Mouse (Mus musculus) left cerebral cortex, postnatal 4 days (tissue): ENCODE results near the gene Tbrg1. TPM values are rescaled to one million over a fixed set of nuclear protein-coding genes. Genes with fewer than 3 reads are reported as not detected.

Experiments used
- DNase-seq: peaks from one replicate; pipeline ENCODE4 v3.0.0-alpha.2; 2022
- intact Hi-C: fragments of 180-260 bp; cut with DNase I; formaldehyde crosslinking; loops from one replicate; pipeline ENCODE4 v1.15.1; 2025
- total RNA-seq, 2 experiments: library from RNA; stranded (reverse); gene quantifications; 2 replicates each; pipeline ENCODE4 v1.2.3; 2021

The Tbrg1 gene
- total RNA-seq, 2 experiments from 2014 or later: 57.0 to 60.5 TPM

GRCm38 (mm10) chr9:37634269-37634668 is 22.8 kb downstream of the Tbrg1 start:
- no peak for DNase-seq
- intact Hi-C loops: no loop called here

- no peak for DNase-seq
- intact Hi-C loops: no loop called here
Observed at GRCm38 (mm10) chr9:37632305-37632704, 24.8 kb downstream of the Tbrg1 start.

- intact Hi-C loops: no loop called here
- no peak for DNase-seq
Observed at GRCm38 (mm10) chr9:37629941-37630340, 27.2 kb downstream of the Tbrg1 start.

DNA sequence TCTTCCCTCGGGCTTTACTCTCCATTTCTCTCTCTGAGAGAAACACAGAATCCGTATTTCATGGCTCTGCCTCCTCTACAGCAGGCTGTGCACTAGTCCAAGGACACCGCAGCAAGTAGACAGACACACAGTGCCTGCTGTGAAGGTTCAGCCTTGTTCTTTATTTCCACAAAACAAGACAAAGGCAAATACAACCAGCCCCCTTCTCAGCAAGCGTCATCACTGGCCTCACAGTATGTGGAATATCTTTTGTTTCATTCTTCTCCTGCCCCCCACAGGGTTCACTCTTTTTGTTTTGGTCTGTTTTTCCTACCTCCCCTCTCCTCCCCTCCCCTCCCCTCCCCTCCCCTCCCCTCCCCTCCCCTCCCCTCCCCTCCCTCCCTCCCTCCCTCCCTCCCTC is 28.5 kb downstream of the Tbrg1 start:
- intact Hi-C loops: no loop called here
- no peak for DNase-seq

- no peak for DNase-seq
- intact Hi-C loops: no loop called here
Observed at GRCm38 (mm10) chr9:37627263-37627662, 29.8 kb downstream of the Tbrg1 start.

DNA sequence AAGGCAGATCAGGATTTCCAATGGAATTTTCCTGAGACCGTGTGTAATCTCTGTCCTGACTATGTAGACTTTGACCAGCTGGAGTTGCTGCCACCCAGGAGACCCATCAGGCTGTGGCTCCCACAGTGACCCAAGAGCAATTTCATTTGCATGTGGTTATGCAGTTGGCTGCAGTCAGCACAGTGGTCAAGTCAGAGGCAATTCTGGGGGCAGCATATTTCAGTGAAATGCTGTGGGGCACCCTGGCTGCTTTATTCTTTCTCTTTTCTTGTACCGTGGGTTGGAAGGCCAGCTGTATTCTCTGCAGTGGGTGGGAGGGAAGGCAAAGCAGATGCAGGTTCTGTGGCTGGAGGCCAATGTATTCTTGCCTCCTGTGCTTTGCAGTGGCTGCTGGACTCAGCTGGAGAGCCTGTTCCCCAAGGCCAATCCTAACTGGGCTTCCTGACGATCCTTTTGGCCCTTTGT is 31.0 kb downstream of the Tbrg1 start:
- DNase-seq: peak; percentile 26
- intact Hi-C loops: no loop called here

DNA sequence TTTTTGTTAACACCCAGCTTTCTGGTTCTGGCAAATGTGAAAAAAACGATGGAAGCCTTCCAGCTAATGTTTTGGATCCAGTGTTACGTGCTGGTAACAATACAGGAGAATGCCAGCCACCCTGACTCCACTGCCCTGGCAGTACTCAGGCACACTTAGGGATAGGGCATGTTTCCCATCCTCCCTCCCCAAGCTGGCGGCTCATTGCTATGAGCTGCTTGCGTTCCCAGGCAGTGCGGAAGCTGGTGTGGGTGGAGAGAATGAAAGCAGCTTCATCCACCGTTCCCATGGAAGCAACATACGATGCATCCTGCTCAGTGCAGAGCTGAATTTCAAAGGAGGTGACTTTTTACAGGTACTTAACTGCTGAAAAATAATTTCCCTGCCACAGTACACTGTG is 31.5 kb downstream of the Tbrg1 start:
- peak; percentile 42 for DNase-seq
- intact Hi-C loops: no loop called here

- no peak for DNase-seq
- intact Hi-C loops: no loop called here
Observed at GRCm38 (mm10) chr9:37625129-37625528, 32.0 kb downstream of the Tbrg1 start.

GRCm38 (mm10) chr9:37624502-37624901 is 32.6 kb downstream of the Tbrg1 start:
- intact Hi-C loops: no loop called here
- DNase-seq: no peak

GRCm38 (mm10) chr9:37623981-37624380 is 33.1 kb downstream of the Tbrg1 start:
- DNase-seq: no peak
- intact Hi-C loops: no loop called here

- DNase-seq: no peak
- intact Hi-C loops: no loop called here
Observed at GRCm38 (mm10) chr9:37621290-37621689, 35.8 kb downstream of the Tbrg1 start.

DNA sequence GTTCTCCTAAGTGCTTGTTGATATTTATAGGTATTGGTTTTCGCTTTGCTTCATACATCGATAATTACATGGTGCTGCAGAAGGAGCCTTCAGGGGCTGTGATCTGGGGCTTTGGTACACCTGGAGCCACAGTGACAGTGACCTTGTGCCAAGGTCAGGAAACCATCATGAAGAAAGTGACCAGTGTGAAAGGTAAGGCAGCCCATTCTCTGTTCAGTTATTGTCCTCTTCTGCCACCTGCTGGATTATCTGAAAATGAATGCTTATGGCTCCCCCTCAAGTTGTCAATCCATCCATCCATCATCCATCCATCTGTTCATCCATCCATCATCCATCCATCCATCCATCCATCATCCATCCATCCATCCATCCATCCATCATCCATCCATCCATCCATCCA is 40.3 kb downstream of the Tbrg1 start:
- DNase-seq: no peak
- intact Hi-C loops: loop anchor here (2.0 to 10.0 kb wide), 2 partner anchors 62 to 154 kb away; partner anchors contain the start of genes Nrgn and Siae

DNA sequence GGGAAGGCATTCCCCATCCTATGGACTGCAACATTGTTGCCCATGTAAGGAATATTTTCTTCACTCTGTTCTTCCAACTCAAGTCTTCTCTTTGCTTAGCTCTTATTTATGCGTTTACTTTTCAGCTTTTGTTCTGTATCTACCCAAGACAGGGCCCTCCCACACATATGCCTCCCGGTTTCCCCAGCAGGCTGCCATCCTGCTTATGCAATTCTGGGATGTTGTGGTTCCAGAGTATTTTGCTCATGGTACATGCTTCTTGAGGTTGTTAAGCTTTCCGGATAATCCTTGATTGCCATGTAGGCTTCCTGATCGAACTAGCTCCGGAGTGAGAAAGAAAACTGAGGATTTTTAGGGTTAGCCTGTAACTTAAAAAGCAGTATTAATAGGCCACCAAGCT is 41.9 kb downstream of the Tbrg1 start:
- DNase-seq: no peak
- intact Hi-C loops: loop anchor here (10.0 kb wide), 1 partner anchor 60 kb away; the partner anchor contains the start of genes Nrgn and Siae

- no peak for DNase-seq
- intact Hi-C loops: loop anchor here (10.0 kb wide), 1 partner anchor 60 kb away; the partner anchor contains the start of genes Nrgn and Siae
Observed at GRCm38 (mm10) chr9:37614316-37614715, 42.8 kb downstream of the Tbrg1 start.

- DNase-seq: no peak
Observed at GRCm38 (mm10) chr9:37613911-37614280, 43.2 kb downstream of the Tbrg1 start.

DNA sequence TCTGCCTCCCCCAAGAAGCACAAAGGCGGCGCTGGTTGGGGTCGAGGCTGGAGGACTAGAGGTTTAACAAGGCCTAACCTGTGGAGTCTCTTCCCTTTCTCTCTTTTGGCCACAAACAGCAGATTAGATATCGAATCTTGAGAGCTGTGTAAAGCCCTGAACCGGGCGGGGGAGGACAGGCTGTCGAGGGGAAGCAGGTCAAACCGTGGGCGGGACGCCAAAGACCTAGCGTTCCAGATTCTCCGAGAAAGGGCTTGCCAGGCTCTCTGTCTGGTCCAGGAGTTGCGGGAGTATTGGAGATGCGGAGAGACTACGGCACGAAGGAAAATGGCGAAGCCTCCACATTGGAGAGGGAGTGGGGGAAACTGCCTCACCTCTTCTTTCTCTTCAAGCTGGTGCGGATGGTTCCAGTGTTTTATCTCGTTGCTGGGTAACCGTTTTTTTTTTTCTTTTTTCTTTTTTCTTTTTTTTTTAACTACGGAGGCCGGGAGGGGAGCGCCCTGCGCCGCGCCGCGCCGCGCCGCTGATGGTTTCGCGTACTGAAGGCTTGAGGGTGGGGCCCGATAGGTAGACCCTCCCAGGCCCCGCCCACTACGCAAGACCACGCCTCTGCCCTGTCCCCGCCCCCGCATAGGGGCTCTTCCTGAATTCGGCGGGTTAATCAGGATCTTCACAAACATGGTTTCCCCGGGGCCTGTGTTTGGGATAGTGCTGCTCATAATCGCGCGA is 43.8 kb downstream of the Tbrg1 start, which contains the start of gene Spa17:
Gene Spa17 (minus strand): TSS at position 541 of the 729 bp plus-strand sequence.
- DNase-seq: peak; percentile 92
- intact Hi-C loops: loop anchor here (10.0 kb wide), 1 partner anchor 59 kb away; the partner anchor contains the start of genes Nrgn and Siae

More at GRCm38 (mm10) chr9:37613911-37614280, 43.2 kb downstream of the Tbrg1 start:
- intact Hi-C loops: loop anchor here (10.0 kb wide), 1 partner anchor 59 kb away; the partner anchor contains the start of genes Nrgn and Siae

DNA sequence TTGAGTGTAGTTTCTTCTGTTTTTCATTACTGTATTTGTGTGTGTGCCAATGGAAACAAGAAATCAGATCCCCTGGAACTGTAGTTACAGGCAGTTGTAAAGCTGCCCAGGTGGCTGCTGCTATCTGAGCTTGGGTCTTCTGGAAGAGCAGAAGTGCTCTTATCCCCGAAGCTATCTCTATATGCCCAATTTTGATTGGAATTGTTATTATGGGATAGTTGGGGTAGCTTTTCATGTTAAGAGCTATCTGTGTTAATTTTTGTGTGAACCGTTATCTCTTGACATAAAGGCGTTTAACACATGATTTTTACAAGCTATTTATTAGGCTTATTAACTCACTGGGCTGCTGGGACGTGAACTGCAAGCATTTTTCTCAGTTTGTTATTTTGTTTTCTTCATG is 47.6 kb downstream of the Tbrg1 start:
- no peak for DNase-seq
- intact Hi-C loops: no loop called here

DNA sequence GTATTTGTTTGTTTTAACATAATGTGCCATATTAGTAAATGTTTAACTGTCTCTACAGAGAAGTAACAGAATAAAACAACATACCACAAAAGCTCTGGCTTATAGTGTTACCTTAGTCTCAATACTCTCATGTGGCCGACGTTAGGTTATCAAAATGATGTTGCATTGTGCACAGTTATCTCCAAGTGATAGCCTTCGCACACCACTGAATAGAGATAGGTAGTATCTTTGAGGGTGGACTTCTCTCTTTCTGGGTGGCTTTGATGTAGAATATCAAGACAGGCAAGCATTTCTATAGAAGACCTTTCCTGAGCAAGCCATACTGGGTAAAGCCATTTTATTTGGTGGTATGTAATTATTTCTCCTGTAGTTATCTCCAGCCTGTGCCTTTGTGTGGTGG is 52.0 kb downstream of the Tbrg1 start:
- no peak for DNase-seq
- intact Hi-C loops: no loop called here

GRCm38 (mm10) chr9:37600538-37601205 is 56.4 kb downstream of the Tbrg1 start:
- intact Hi-C loops: no loop called here
- no peak for DNase-seq
